ENCODE assay signal across 8 mouse cellular contexts in the genomic region with DNA sequence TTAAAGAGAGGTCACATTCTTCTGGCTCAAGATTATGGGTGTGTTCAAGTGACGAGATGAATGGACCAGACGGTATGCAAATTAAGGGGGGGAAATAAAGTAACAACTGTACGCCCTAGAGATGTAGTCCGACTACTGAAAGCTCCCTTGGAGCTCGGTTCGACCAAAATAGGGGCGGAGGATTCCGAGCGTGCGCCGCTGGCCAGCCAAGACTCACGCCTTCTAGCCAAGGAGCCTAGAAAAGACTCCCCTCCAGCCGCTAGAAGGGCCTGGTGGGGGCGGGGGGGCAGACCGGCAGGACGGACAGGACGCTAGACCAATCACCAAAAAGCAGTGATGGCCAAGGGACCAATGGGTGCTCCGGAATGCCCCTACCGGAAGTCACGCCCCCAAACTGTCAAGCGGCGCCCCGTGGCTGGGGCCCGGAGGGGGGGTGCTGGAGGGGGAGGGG. TPM values are rescaled to one million over a fixed set of nuclear protein-coding genes. Genes with fewer than 3 reads are reported as not detected.
DNase-seq lines count a peak whose midpoint lies in the region; ATAC-seq and TF ChIP-seq lines count a peak whose summit lies in the region.

A gene (plus strand): TSS at position 440 of the 451 bp plus-strand sequence.

- peak within 1 kb of the TSS; percentile 96 for H3K9ac ChIP-seq in kidney, embryonic 15.5 days
- H3K9ac ChIP-seq in limb, embryonic 15.5 days, result peak within 1 kb of the TSS; percentile 96
- peak within 1 kb of the TSS; percentile 98 for H3K9ac ChIP-seq in midbrain, postnatal 0 days (replicated peaks; ENCODE audit: low read length, poor library complexity, severe bottlenecking)

- peak; percentile 98 for ATAC-seq in kidney, embryonic 15.5 days (replicated peaks; ENCODE audit: low FRiP score)
- peak; percentile 96 for ATAC-seq in limb, embryonic 15.5 days (ENCODE audit: insufficient number of reproducible peaks, low FRiP score, low TSS enrichment, low read depth)
- peak; percentile 96 for ATAC-seq in midbrain, postnatal 0 days (ENCODE audit: low FRiP score)

- WGBS in heart, embryonic 10.5 days, result 0% methylated on average over 24 of the region's 24 CpGs
- WGBS in kidney, embryonic 15.5 days, result under 1% methylated on average over 24 of the region's 24 CpGs
- WGBS in limb, embryonic 15.5 days, result 0% methylated on average over 22 of the region's 24 CpGs
- WGBS in midbrain, postnatal 0 days, result under 1% methylated on average over 24 of the region's 24 CpGs

- peak within 1 kb of the TSS; percentile 100 for H3ac ChIP-seq in C2C12 (ENCODE audit: control insufficient read depth, insufficient read length, low read depth)

- TF ChIP-seq CTCF in C2C12 (IDR thresholded peaks at IDR 0.05; ENCODE audit: control insufficient read depth, insufficient read depth, insufficient read length), result no peak
- no peak for TF ChIP-seq CTCF in embryonic fibroblast, embryonic 13.5 days (IDR thresholded peaks at IDR 0.05; ENCODE audit: borderline replicate concordance, insufficient read depth, low read length)
- no peak for TF ChIP-seq CTCF in midbrain, postnatal 0 days (IDR thresholded peaks at IDR 0.05)

- no peaks in the 10 kb centered on the region for H3K9me3 ChIP-seq in heart, embryonic 10.5 days
- no peaks in the 10 kb centered on the region for H3K9me3 ChIP-seq in kidney, embryonic 15.5 days (replicated peaks)
- no peaks in the 10 kb centered on the region for H3K9me3 ChIP-seq in limb, embryonic 15.5 days
- no peaks in the 10 kb centered on the region for H3K9me3 ChIP-seq in midbrain, postnatal 0 days (ENCODE audit: low read length)

- H3K79me3 ChIP-seq in C2C12 (ENCODE audit: low read depth), result peaks cover 38% of the 10 kb centered on the region

- peak within 1 kb of the TSS; percentile 97 for H3K27ac ChIP-seq in embryonic fibroblast, embryonic 13.5 days (ENCODE audit: insufficient read depth, low read length)
- peak within 1 kb of the TSS; percentile 99 for H3K27ac ChIP-seq in heart, embryonic 10.5 days
- H3K27ac ChIP-seq in kidney, embryonic 15.5 days, result peak within 1 kb of the TSS; percentile 99
- H3K27ac ChIP-seq in limb, embryonic 15.5 days, result peak within 1 kb of the TSS; percentile 99
- peak within 1 kb of the TSS; percentile 100 for H3K27ac ChIP-seq in midbrain, postnatal 0 days (ENCODE audit: low read depth, low read length)

- TF ChIP-seq POLR2A in embryonic fibroblast, embryonic 13.5 days (IDR thresholded peaks at IDR 0.05; ENCODE audit: low read depth, low read length), result peak; percentile 42

- no peaks in the 10 kb centered on the region for H3K27me3 ChIP-seq in C2C12 (ENCODE audit: control insufficient read depth, insufficient read depth, insufficient read length)
- H3K27me3 ChIP-seq in heart, embryonic 10.5 days (ENCODE audit: insufficient read depth, poor library complexity, severe bottlenecking), result no peaks in the 10 kb centered on the region
- H3K27me3 ChIP-seq in kidney, embryonic 15.5 days, result no peaks in the 10 kb centered on the region
- H3K27me3 ChIP-seq in limb, embryonic 15.5 days, result no peaks in the 10 kb centered on the region
- H3K27me3 ChIP-seq in midbrain, postnatal 0 days (ENCODE audit: insufficient read depth, low read length), result no peaks in the 10 kb centered on the region

- H3K4me3 ChIP-seq in C2C12 (ENCODE audit: insufficient read depth, poor library complexity, severe bottlenecking), result peak within 1 kb of the TSS; percentile 99
- H3K4me3 ChIP-seq in embryonic fibroblast, embryonic 13.5 days (ENCODE audit: insufficient read depth, low read length), result peak within 1 kb of the TSS; percentile 86
- peak within 1 kb of the TSS; percentile 98 for H3K4me3 ChIP-seq in heart, embryonic 10.5 days
- peak within 1 kb of the TSS; percentile 100 for H3K4me3 ChIP-seq in kidney, embryonic 15.5 days (replicated peaks)
- peak within 1 kb of the TSS; percentile 100 for H3K4me3 ChIP-seq in limb, embryonic 15.5 days
- H3K4me3 ChIP-seq in midbrain, postnatal 0 days (ENCODE audit: low read depth, low read length), result peak within 1 kb of the TSS; percentile 91

- H3K79me2 ChIP-seq in C2C12 (ENCODE audit: control insufficient read depth, insufficient read depth), result peaks cover 47% of the 10 kb centered on the region

- peak within 1 kb of the TSS; percentile 69 for H3K4me2 ChIP-seq in kidney, embryonic 15.5 days
- peak within 1 kb of the TSS; percentile 58 for H3K4me2 ChIP-seq in limb, embryonic 15.5 days
- peak within 1 kb of the TSS; percentile 62 for H3K4me2 ChIP-seq in midbrain, postnatal 0 days (ENCODE audit: low read depth, low read length, poor library complexity, severe bottlenecking)

- H3K36me3 ChIP-seq in C2C12 (ENCODE audit: control insufficient read depth, insufficient read depth), result peaks cover 41% of the 10 kb centered on the region
- peaks cover 31% of the 10 kb centered on the region for H3K36me3 ChIP-seq in heart, embryonic 10.5 days
- H3K36me3 ChIP-seq in kidney, embryonic 15.5 days, result peaks cover 35% of the 10 kb centered on the region
- peaks cover 29% of the 10 kb centered on the region for H3K36me3 ChIP-seq in limb, embryonic 15.5 days
- peaks cover 6% of the 10 kb centered on the region; the same call in 1 of the 2 replicates for H3K36me3 ChIP-seq in midbrain, postnatal 0 days (ENCODE audit: insufficient read depth, low read length)

- peak; percentile 98 for DNase-seq in brain, adult 2 months (ENCODE audit: low read depth, low spot score)
- peak; percentile 97 for DNase-seq in heart, embryonic 10.5 days (ENCODE audit: low spot score)
- peak; percentile 97 for DNase-seq in midbrain, postnatal 0 days (ENCODE audit: low spot score)
- DNase-seq in spleen, postnatal 14 days (ENCODE audit: low spot score in 2 of 2), result peak; percentile 87 to 90

- H3K4me1 ChIP-seq in embryonic fibroblast, embryonic 13.5 days (ENCODE audit: control insufficient read depth, insufficient read depth, low read length), result peaks cover 5% of the 10 kb centered on the region; the same call in 1 of the 2 replicates
- peaks cover 20% of the 10 kb centered on the region for H3K4me1 ChIP-seq in heart, embryonic 10.5 days
- peaks cover 27% of the 10 kb centered on the region for H3K4me1 ChIP-seq in kidney, embryonic 15.5 days
- peaks cover 15% of the 10 kb centered on the region for H3K4me1 ChIP-seq in limb, embryonic 15.5 days
- peaks cover 10% of the 10 kb centered on the region for H3K4me1 ChIP-seq in midbrain, postnatal 0 days (ENCODE audit: insufficient read depth, low read length)

TF ChIP-seq in C2C12, 6 proteins besides CTCF, POLR2A, EP300 and RAD21:
- TF ChIP-seq FOSL1 (IDR thresholded peaks at IDR 0.05; ENCODE audit: insufficient read depth, low read length, poor library complexity, severe bottlenecking), result no peak
- TF ChIP-seq USF1 (IDR thresholded peaks at IDR 0.05; ENCODE audit: low read depth), result peak; percentile 2
- no peak for TF ChIP-seq CEBPB (IDR thresholded peaks at IDR 0.05; ENCODE audit: low read depth)
- peak; percentile 15 for TF ChIP-seq MAX (IDR thresholded peaks at IDR 0.05)

RNA-seq across cellular contexts. Expression of the gene that starts here (rescaled TPM):
- polyA plus RNA-seq in C2C12 (2012; fragmentation: generic; extraction: Trizol), result 19.4 TPM
- 13.1 and 15.3 TPM in 2 replicates for polyA plus RNA-seq in embryonic fibroblast, embryonic 13.5 days (2011; ENCODE audit: insufficient read length, low read depth, missing spikeins)
- polyA plus RNA-seq in heart, embryonic 10.5 days (2016; fragmentation: Nextera tagmentation; extraction: Ambion mirVana), result 39.4 and 39.9 TPM in 2 replicates
- polyA plus RNA-seq in kidney, embryonic 15.5 days (2015; fragmentation: Nextera tagmentation; extraction: Ambion mirVana), result 37.9 and 42.8 TPM in 2 replicates
- 39.0 and 39.4 TPM in 2 replicates for polyA plus RNA-seq in limb, embryonic 15.5 days (2015; fragmentation: Nextera tagmentation; extraction: Ambion mirVana)
- 72.6 and 86.9 TPM in 2 replicates for total RNA-seq in midbrain, postnatal 0 days (2014; rRNA removed)
- polyA plus RNA-seq in midbrain, postnatal 0 days (2015; fragmentation: Nextera tagmentation; extraction: Ambion mirVana), result 92.2 and 99.1 TPM in 2 replicates

Comparison
In these comparisons a context has a peak if more than half of its experiments do, and no peak if none do; other contexts are left out.
1. Peak in every context shown above with its lines: DNase-seq, ATAC-seq, H3K4me3 ChIP-seq and H3K27ac ChIP-seq.